Mouse (Mus musculus): ENCODE results near the gene Abraxas2. TPM values are rescaled to one million over a fixed set of nuclear protein-coding genes. Genes with fewer than 3 reads are reported as not detected.

Abraxas2 gene
- polyA plus RNA-seq, 1 experiment, result 69.5 TPM

- peaks cover 11% of the 10 kb centered on the region for H3K4me1 ChIP-seq (ENCODE audit: control insufficient read depth, insufficient read depth, low read length)
- TF ChIP-seq POLR2A (IDR thresholded peaks at IDR 0.05; ENCODE audit: borderline replicate concordance, low read depth, low read length), result no peak
- no peak for TF ChIP-seq CTCF (IDR thresholded peaks at IDR 0.05; ENCODE audit: low read depth, low read length)
- no peak overlapping the region for H3K27ac ChIP-seq (ENCODE audit: insufficient read depth, low read depth, low read length)
- H3K4me3 ChIP-seq (ENCODE audit: insufficient read depth, low read length), result no peak overlapping the region
These were observed 43.9 kb upstream of the Abraxas2 start for GRCm38 (mm10) chr7:132815081-132815480.

GRCm38 (mm10) chr7:132816528-132816927 lies 42.5 kb upstream of the Abraxas2 start:
- Histone ChIP-seq H3K27ac (ENCODE audit: insufficient read depth, low read depth, low read length) (no peak overlapping the region), H3K4me3 (ENCODE audit: insufficient read depth, low read length) (no peak overlapping the region), H3K4me1 (ENCODE audit: control insufficient read depth, insufficient read depth, low read length) (0 out of 2 replicates have a peak, but pooled peaks cover 3% of the 10 kb centered on the region)
- TF ChIP-seq CTCF (IDR thresholded peaks at IDR 0.05; ENCODE audit: low read depth, low read length) (no peak), POLR2A (IDR thresholded peaks at IDR 0.05; ENCODE audit: borderline replicate concordance, low read depth, low read length) (no peak)

- Histone ChIP-seq H3K4me1 (ENCODE audit: control insufficient read depth, insufficient read depth, low read length) (0 out of 2 replicates have a peak, but pooled peaks cover 3% of the 10 kb centered on the region), H3K27ac (ENCODE audit: insufficient read depth, low read depth, low read length) (no peak overlapping the region), H3K4me3 (ENCODE audit: insufficient read depth, low read length) (no peak overlapping the region)
- no peak for TF ChIP-seq POLR2A (IDR thresholded peaks at IDR 0.05; ENCODE audit: borderline replicate concordance, low read depth, low read length)
- TF ChIP-seq CTCF (IDR thresholded peaks at IDR 0.05; ENCODE audit: low read depth, low read length), result no peak
These were observed 42.0 kb upstream of the Abraxas2 start for GRCm38 (mm10) chr7:132817056-132817455.

GRCm38 (mm10) chr7:132820692-132821091 lies 38.3 kb upstream of the Abraxas2 start:
- TF ChIP-seq POLR2A (IDR thresholded peaks at IDR 0.05; ENCODE audit: borderline replicate concordance, low read depth, low read length) (no peak), CTCF (IDR thresholded peaks at IDR 0.05; ENCODE audit: low read depth, low read length) (no peak)
- no peak overlapping the region for H3K4me3 ChIP-seq (ENCODE audit: insufficient read depth, low read length)
- peaks cover 13% of the 10 kb centered on the region for H3K4me1 ChIP-seq (ENCODE audit: control insufficient read depth, insufficient read depth, low read length)
- H3K27ac ChIP-seq (ENCODE audit: insufficient read depth, low read depth, low read length), result no peak overlapping the region

GRCm38 (mm10) chr7:132823832-132824231 lies 35.2 kb upstream of the Abraxas2 start:
- TF ChIP-seq CTCF (IDR thresholded peaks at IDR 0.05; ENCODE audit: low read depth, low read length) (no peak), POLR2A (IDR thresholded peaks at IDR 0.05; ENCODE audit: borderline replicate concordance, low read depth, low read length) (no peak)
- H3K27ac ChIP-seq (ENCODE audit: insufficient read depth, low read depth, low read length), result no peak overlapping the region
- H3K4me3 ChIP-seq (ENCODE audit: insufficient read depth, low read length), result no peak overlapping the region
- peaks cover 23% of the 10 kb centered on the region for H3K4me1 ChIP-seq (ENCODE audit: control insufficient read depth, insufficient read depth, low read length)

- no peak overlapping the region for H3K27ac ChIP-seq (ENCODE audit: insufficient read depth, low read depth, low read length)
- peaks cover 25% of the 10 kb centered on the region for H3K4me1 ChIP-seq (ENCODE audit: control insufficient read depth, insufficient read depth, low read length)
- TF ChIP-seq CTCF (IDR thresholded peaks at IDR 0.05; ENCODE audit: low read depth, low read length), result no peak
- no peak for TF ChIP-seq POLR2A (IDR thresholded peaks at IDR 0.05; ENCODE audit: borderline replicate concordance, low read depth, low read length)
- no peak overlapping the region for H3K4me3 ChIP-seq (ENCODE audit: insufficient read depth, low read length)
These were observed 34.5 kb upstream of the Abraxas2 start for GRCm38 (mm10) chr7:132824346-132825022.

GRCm38 (mm10) chr7:132830955-132831354 lies 28.1 kb upstream of the Abraxas2 start:
- TF ChIP-seq POLR2A (IDR thresholded peaks at IDR 0.05; ENCODE audit: borderline replicate concordance, low read depth, low read length), result no peak
- no peak for TF ChIP-seq CTCF (IDR thresholded peaks at IDR 0.05; ENCODE audit: low read depth, low read length)
- no peak overlapping the region for H3K4me3 ChIP-seq (ENCODE audit: insufficient read depth, low read length)
- peaks cover 12% of the 10 kb centered on the region for H3K4me1 ChIP-seq (ENCODE audit: control insufficient read depth, insufficient read depth, low read length)
- no peak overlapping the region for H3K27ac ChIP-seq (ENCODE audit: insufficient read depth, low read depth, low read length)

- Histone ChIP-seq H3K4me3 (ENCODE audit: insufficient read depth, low read length) (no peak overlapping the region), H3K4me1 (ENCODE audit: control insufficient read depth, insufficient read depth, low read length) (peaks cover 17% of the 10 kb centered on the region), H3K27ac (ENCODE audit: insufficient read depth, low read depth, low read length) (no peak overlapping the region)
- no peak for TF ChIP-seq POLR2A (IDR thresholded peaks at IDR 0.05; ENCODE audit: borderline replicate concordance, low read depth, low read length)
- TF ChIP-seq CTCF (IDR thresholded peaks at IDR 0.05; ENCODE audit: low read depth, low read length), result no peak
These were observed 17.7 kb upstream of the Abraxas2 start for GRCm38 (mm10) chr7:132841287-132841686.

GRCm38 (mm10) chr7:132842455-132842854 lies 16.6 kb upstream of the Abraxas2 start:
- H3K4me1 ChIP-seq (ENCODE audit: control insufficient read depth, insufficient read depth, low read length), result peaks cover 17% of the 10 kb centered on the region
- H3K27ac ChIP-seq (ENCODE audit: insufficient read depth, low read depth, low read length), result no peak overlapping the region
- no peak overlapping the region for H3K4me3 ChIP-seq (ENCODE audit: insufficient read depth, low read length)
- TF ChIP-seq POLR2A (IDR thresholded peaks at IDR 0.05; ENCODE audit: borderline replicate concordance, low read depth, low read length), result no peak
- TF ChIP-seq CTCF (IDR thresholded peaks at IDR 0.05; ENCODE audit: low read depth, low read length), result no peak

GRCm38 (mm10) chr7:132843152-132843551 lies 15.9 kb upstream of the Abraxas2 start:
- Histone ChIP-seq H3K27ac (ENCODE audit: insufficient read depth, low read depth, low read length) (no peak overlapping the region), H3K4me3 (ENCODE audit: insufficient read depth, low read length) (no peak overlapping the region), H3K4me1 (ENCODE audit: control insufficient read depth, insufficient read depth, low read length) (peaks cover 17% of the 10 kb centered on the region)
- TF ChIP-seq POLR2A (IDR thresholded peaks at IDR 0.05; ENCODE audit: borderline replicate concordance, low read depth, low read length), result no peak
- TF ChIP-seq CTCF (IDR thresholded peaks at IDR 0.05; ENCODE audit: low read depth, low read length), result no peak
